Mouse (Mus musculus): Measurements from ENCODE around the gene Galm. TPM values are rescaled to one million over a fixed set of nuclear protein-coding genes. Genes with fewer than 3 reads are reported as not detected.

The Galm gene
- polyA plus RNA-seq, 1 experiment = 2.4 TPM

GRCm38 (mm10) chr17:80126166-80126565, 1.1 kb upstream of the Galm start:
- TF ChIP-seq CTCF (IDR thresholded peaks at IDR 0.05; ENCODE audit: extremely low read depth, insufficient read depth, insufficient read length, insufficient replicate concordance) (no peak), POLR2A (IDR thresholded peaks at IDR 0.05; ENCODE audit: low read depth, low read length) (no peak)
- Histone ChIP-seq H3K4me3 (ENCODE audit: extremely low read depth, insufficient read depth, insufficient read length) (no peak overlapping the region), H3K4me1 (ENCODE audit: control insufficient read depth, insufficient read depth, insufficient read length) (peaks cover 10% of the 10 kb centered on the region; the same call in 1 of the 2 replicates), H3K27me3 (ENCODE audit: control insufficient read depth, insufficient read depth, low read length) (no peaks in the 10 kb centered on the region), H3K27ac (ENCODE audit: insufficient read depth, low read length) (no peak overlapping the region), H3K36me3 (ENCODE audit: control insufficient read depth, insufficient read depth, low read length) (no peaks in the 10 kb centered on the region)
- no peak for DNase-seq (ENCODE audit: low read depth in 1 of 2, low spot score in 2 of 2)
- WGBS = 92% methylated on average over 6 of the region's 6 CpGs

GRCm38 (mm10) chr17:80128476-80128990, 1.3 kb downstream of the Galm start:
- Histone ChIP-seq H3K4me1 (ENCODE audit: control insufficient read depth, insufficient read depth, insufficient read length) (peaks cover 10% of the 10 kb centered on the region; the same call in 1 of the 2 replicates), H3K27me3 (ENCODE audit: control insufficient read depth, insufficient read depth, low read length) (no peaks in the 10 kb centered on the region), H3K4me3 (ENCODE audit: extremely low read depth, insufficient read depth, insufficient read length) (no peak overlapping the region), H3K36me3 (ENCODE audit: control insufficient read depth, insufficient read depth, low read length) (no peaks in the 10 kb centered on the region), H3K27ac (ENCODE audit: insufficient read depth, low read length) (no peak overlapping the region)
- no peak for TF ChIP-seq POLR2A (IDR thresholded peaks at IDR 0.05; ENCODE audit: low read depth, low read length)
- no peak for TF ChIP-seq CTCF (IDR thresholded peaks at IDR 0.05; ENCODE audit: extremely low read depth, insufficient read depth, insufficient read length, insufficient replicate concordance)
- DNase-seq (ENCODE audit: low read depth in 1 of 2, low spot score in 2 of 2) = no peak
- 89% methylated on average over 13 of the region's 13 CpGs for WGBS

- no peaks in the 10 kb centered on the region for H3K36me3 ChIP-seq (ENCODE audit: control insufficient read depth, insufficient read depth, low read length)
- H3K4me3 ChIP-seq (ENCODE audit: extremely low read depth, insufficient read depth, insufficient read length) = no peak overlapping the region
- WGBS = 92% methylated on average over 4 of the region's 4 CpGs
- TF ChIP-seq CTCF (IDR thresholded peaks at IDR 0.05; ENCODE audit: extremely low read depth, insufficient read depth, insufficient read length, insufficient replicate concordance) (no peak), POLR2A (IDR thresholded peaks at IDR 0.05; ENCODE audit: low read depth, low read length) (no peak)
- H3K4me1 ChIP-seq (ENCODE audit: control insufficient read depth, insufficient read depth, insufficient read length) = peaks cover 10% of the 10 kb centered on the region; the same call in 1 of the 2 replicates
- no peak overlapping the region for H3K27ac ChIP-seq (ENCODE audit: insufficient read depth, low read length)
- no peaks in the 10 kb centered on the region for H3K27me3 ChIP-seq (ENCODE audit: control insufficient read depth, insufficient read depth, low read length)
- DNase-seq (ENCODE audit: low read depth in 1 of 2, low spot score in 2 of 2) = no peak
These were observed 2.1 kb downstream of the Galm start for GRCm38 (mm10) chr17:80129387-80129786.

- Histone ChIP-seq H3K27me3 (ENCODE audit: control insufficient read depth, insufficient read depth, low read length) (no peaks in the 10 kb centered on the region), H3K36me3 (ENCODE audit: control insufficient read depth, insufficient read depth, low read length) (no peaks in the 10 kb centered on the region), H3K27ac (ENCODE audit: insufficient read depth, low read length) (peak overlapping the region; percentile 64; the same call in 1 of the 2 replicates), H3K4me1 (ENCODE audit: control insufficient read depth, insufficient read depth, insufficient read length) (peaks cover 10% of the 10 kb centered on the region; the same call in 1 of the 2 replicates), H3K4me3 (ENCODE audit: extremely low read depth, insufficient read depth, insufficient read length) (no peak overlapping the region)
- peak in 1 of 2 experiments; percentile 32 for DNase-seq (ENCODE audit: low read depth in 1 of 2, low spot score in 2 of 2)
- 55% methylated on average over 9 of the region's 9 CpGs for WGBS
- TF ChIP-seq CTCF (IDR thresholded peaks at IDR 0.05; ENCODE audit: extremely low read depth, insufficient read depth, insufficient read length, insufficient replicate concordance) (no peak), POLR2A (IDR thresholded peaks at IDR 0.05; ENCODE audit: low read depth, low read length) (no peak)
These were observed 3.6 kb downstream of the Galm start for GRCm38 (mm10) chr17:80130718-80131430.

GRCm38 (mm10) chr17:80131431-80131766, 4.1 kb downstream of the Galm start:
- no peaks in the 10 kb centered on the region for H3K36me3 ChIP-seq (ENCODE audit: control insufficient read depth, insufficient read depth, low read length)
- H3K27me3 ChIP-seq (ENCODE audit: control insufficient read depth, insufficient read depth, low read length) = no peaks in the 10 kb centered on the region
- H3K4me1 ChIP-seq (ENCODE audit: control insufficient read depth, insufficient read depth, insufficient read length) = peaks cover 10% of the 10 kb centered on the region; the same call in 1 of the 2 replicates
- H3K27ac ChIP-seq (ENCODE audit: insufficient read depth, low read length) = no peak overlapping the region
- DNase-seq (ENCODE audit: low read depth in 1 of 2, low spot score in 2 of 2) = no peak
- 60% methylated on average over 1 of the region's 1 CpGs for WGBS
- no peak for TF ChIP-seq CTCF (IDR thresholded peaks at IDR 0.05; ENCODE audit: extremely low read depth, insufficient read depth, insufficient read length, insufficient replicate concordance)
- TF ChIP-seq POLR2A (IDR thresholded peaks at IDR 0.05; ENCODE audit: low read depth, low read length) = no peak
- no peak overlapping the region for H3K4me3 ChIP-seq (ENCODE audit: extremely low read depth, insufficient read depth, insufficient read length)

- Histone ChIP-seq H3K27me3 (ENCODE audit: control insufficient read depth, insufficient read depth, low read length) (no peaks in the 10 kb centered on the region), H3K4me3 (ENCODE audit: extremely low read depth, insufficient read depth, insufficient read length) (no peak overlapping the region), H3K4me1 (ENCODE audit: control insufficient read depth, insufficient read depth, insufficient read length) (peaks cover 10% of the 10 kb centered on the region; the same call in 1 of the 2 replicates), H3K36me3 (ENCODE audit: control insufficient read depth, insufficient read depth, low read length) (no peaks in the 10 kb centered on the region), H3K27ac (ENCODE audit: insufficient read depth, low read length) (no peak overlapping the region)
- no peak for DNase-seq (ENCODE audit: low read depth in 1 of 2, low spot score in 2 of 2)
- WGBS = 91% methylated on average over 7 of the region's 7 CpGs
- TF ChIP-seq POLR2A (IDR thresholded peaks at IDR 0.05; ENCODE audit: low read depth, low read length) (no peak), CTCF (IDR thresholded peaks at IDR 0.05; ENCODE audit: extremely low read depth, insufficient read depth, insufficient read length, insufficient replicate concordance) (no peak)
These were observed 4.6 kb downstream of the Galm start for GRCm38 (mm10) chr17:80131838-80132237.

GRCm38 (mm10) chr17:80132502-80132901, 5.2 kb downstream of the Galm start:
- no peak overlapping the region for H3K27ac ChIP-seq (ENCODE audit: insufficient read depth, low read length)
- TF ChIP-seq CTCF (IDR thresholded peaks at IDR 0.05; ENCODE audit: extremely low read depth, insufficient read depth, insufficient read length, insufficient replicate concordance) = no peak
- TF ChIP-seq POLR2A (IDR thresholded peaks at IDR 0.05; ENCODE audit: low read depth, low read length) = no peak
- 50% methylated on average over 4 of the region's 4 CpGs for WGBS

More at GRCm38 (mm10) chr17:80132502-80132901, 5.2 kb downstream of the Galm start:
- no peak for DNase-seq (ENCODE audit: low read depth in 1 of 2, low spot score in 2 of 2)
- Histone ChIP-seq H3K4me3 (ENCODE audit: extremely low read depth, insufficient read depth, insufficient read length) (no peak overlapping the region), H3K36me3 (ENCODE audit: control insufficient read depth, insufficient read depth, low read length) (no peaks in the 10 kb centered on the region), H3K4me1 (ENCODE audit: control insufficient read depth, insufficient read depth, insufficient read length) (peaks cover 10% of the 10 kb centered on the region; the same call in 1 of the 2 replicates), H3K27me3 (ENCODE audit: control insufficient read depth, insufficient read depth, low read length) (no peaks in the 10 kb centered on the region)

Data from spleen, adult 2 months (tissue).